Mouse (Mus musculus) hindbrain, embryonic 16.5 days (tissue): ENCODE data around the gene Cebpz. TPM values are rescaled to one million over a fixed set of nuclear protein-coding genes. Genes with fewer than 3 reads are reported as not detected.

Experiments
- ATAC-seq: fragments of 200-750 bp; cut with Nextera tagmentation; 2 replicates; pipeline ENCODE4 v1.8.0; 2017; ENCODE audit warnings: moderate TSS enrichment, moderate library complexity
- H3K27ac ChIP-seq: fragments of 300-500 bp; sonication (generic); 2 replicates; pipeline ENCODE4 v1.5.1; 2014; ENCODE audit warnings: low read depth, mild to moderate bottlenecking, control low read depth, low read length, moderate library complexity
- H3K27me3 ChIP-seq: fragments of 300-500 bp; sonication (generic); replicated peaks from 2 replicates; pipeline ENCODE4 v1.6.1; 2014; ENCODE audit warnings: low read length; ENCODE audit not compliant: control insufficient read depth, insufficient read depth
- H3K36me3 ChIP-seq: fragments of 300-500 bp; sonication (generic); 2 replicates; pipeline ENCODE4 v1.6.1; 2014; ENCODE audit warnings: mild to moderate bottlenecking, low read length, moderate library complexity, mixed read lengths; ENCODE audit not compliant: control insufficient read depth, insufficient read depth
- H3K4me1 ChIP-seq: fragments of 300-500 bp; sonication (generic); 2 replicates; pipeline ENCODE4 v1.6.1; 2014; ENCODE audit warnings: low read depth, low read length; ENCODE audit not compliant: control insufficient read depth, insufficient read depth
- H3K4me2 ChIP-seq: fragments of 300-500 bp; sonication (generic); 2 replicates; pipeline ENCODE4 v1.6.1; 2014; ENCODE audit warnings: mild to moderate bottlenecking, low read length, control low read depth, moderate library complexity
- H3K4me3 ChIP-seq: fragments of 300-500 bp; sonication (generic); 2 replicates; pipeline ENCODE4 v1.5.1; 2014; ENCODE audit warnings: mild to moderate bottlenecking, low read length, control low read depth, moderate library complexity
- H3K9ac ChIP-seq: fragments of 300-500 bp; sonication (generic); 2 replicates; pipeline ENCODE4 v1.6.1; 2014; ENCODE audit warnings: low read depth, mild to moderate bottlenecking, control low read depth, low read length, moderate library complexity
- H3K9me3 ChIP-seq: fragments of 300-500 bp; sonication (generic); 2 replicates; pipeline ENCODE4 v1.6.1; 2014; ENCODE audit warnings: mild to moderate bottlenecking, low read length, moderate library complexity; ENCODE audit not compliant: control insufficient read depth
- whole genome bisulfite sequencing: fragments of 180-500 bp; shearing (Covaris S2); extraction: QIAGEN DNeasy Blood & Tissue Kit; methylation state at CpG from one replicate; pipeline ENCODE4 v1.1.7; 2014; 5-methylcytosine and 5-hydroxymethylcytosine counted together
- polyA plus RNA-seq: library from polyadenylated mRNA; unstranded; fragments of >200 nt; fragmentation: Nextera tagmentation; extraction: Ambion mirVana; gene quantifications from 2 replicates; pipeline ENCODE4 v1.2.1, GENCODE M21; 2015

Gene Cebpz
- polyA plus RNA-seq, 1 experiment from 2014 or later: 29.7 TPM

- H3K4me2 ChIP-seq: no peak overlapping the region
- no peaks in the 10 kb centered on the region for H3K9me3 ChIP-seq
- no peak overlapping the region for H3K9ac ChIP-seq
- H3K4me3 ChIP-seq: no peak overlapping the region
- 87% methylated on average over 5 of the region's 5 CpGs for WGBS
- no peaks in the 10 kb centered on the region for H3K27me3 ChIP-seq
- H3K36me3 ChIP-seq: no peaks in the 10 kb centered on the region
- H3K4me1 ChIP-seq: 0 out of 2 replicates have a peak, but pooled peaks cover 3% of the 10 kb centered on the region
- no peak overlapping the region for H3K27ac ChIP-seq
- no peak for ATAC-seq
Measured at GRCm38 (mm10) chr17:78885286-78886065, 51.4 kb downstream of the Cebpz start.

DNA sequence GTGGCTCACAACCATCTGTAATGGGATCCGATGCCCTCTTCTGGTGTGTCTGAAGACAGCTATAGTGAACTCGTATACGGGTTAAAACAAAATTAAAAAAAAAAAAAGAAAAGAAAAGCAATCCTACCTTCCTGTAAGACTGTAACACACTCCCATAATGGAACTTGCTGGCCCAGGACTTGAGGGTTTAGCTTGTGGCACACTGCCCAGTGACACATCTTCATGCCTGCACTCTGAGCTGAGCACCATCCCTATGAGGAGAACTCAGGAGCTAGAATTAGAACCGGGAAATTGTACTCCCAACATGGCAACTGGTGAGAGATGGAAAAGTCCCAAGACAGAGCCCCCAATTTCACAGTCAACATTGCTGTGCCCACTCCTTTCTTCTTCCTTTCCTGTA lies 53.6 kb downstream of the Cebpz start:
- no peaks in the 10 kb centered on the region for H3K9me3 ChIP-seq
- no peak overlapping the region for H3K4me3 ChIP-seq
- no peak overlapping the region for H3K9ac ChIP-seq
- H3K4me2 ChIP-seq: no peak overlapping the region
- H3K36me3 ChIP-seq: no peaks in the 10 kb centered on the region
- H3K27ac ChIP-seq: no peak overlapping the region
- 88% methylated on average over 4 of the region's 4 CpGs for whole genome bisulfite sequencing
- H3K27me3 ChIP-seq: no peaks in the 10 kb centered on the region
- no peak for ATAC-seq
- H3K4me1 ChIP-seq: 0 out of 2 replicates have a peak, but pooled peaks cover 3% of the 10 kb centered on the region

GRCm38 (mm10) chr17:78882401-78883112 lies 54.3 kb downstream of the Cebpz start, which contains the start of gene Eif2ak2:
Gene Eif2ak2, minus strand, starts transcription at chr17:78882573.
- H3K9ac ChIP-seq: peak within 1 kb of the TSS; percentile 57
- no peaks in the 10 kb centered on the region for H3K9me3 ChIP-seq
- peak within 1 kb of the TSS; percentile 73 for H3K4me2 ChIP-seq
- 2% methylated on average over 28 of the region's 28 CpGs for WGBS
- H3K36me3 ChIP-seq: no peaks in the 10 kb centered on the region
- H3K27ac ChIP-seq: 0 out of 2 replicates have a peak within 1 kb of the TSS, but pooled peaks have one; percentile 37
- peak; percentile 94 for ATAC-seq
- no peaks in the 10 kb centered on the region for H3K27me3 ChIP-seq
- peak within 1 kb of the TSS; percentile 41 for H3K4me3 ChIP-seq
- 0 out of 2 replicates have a peak, but pooled peaks cover 3% of the 10 kb centered on the region for H3K4me1 ChIP-seq

DNA sequence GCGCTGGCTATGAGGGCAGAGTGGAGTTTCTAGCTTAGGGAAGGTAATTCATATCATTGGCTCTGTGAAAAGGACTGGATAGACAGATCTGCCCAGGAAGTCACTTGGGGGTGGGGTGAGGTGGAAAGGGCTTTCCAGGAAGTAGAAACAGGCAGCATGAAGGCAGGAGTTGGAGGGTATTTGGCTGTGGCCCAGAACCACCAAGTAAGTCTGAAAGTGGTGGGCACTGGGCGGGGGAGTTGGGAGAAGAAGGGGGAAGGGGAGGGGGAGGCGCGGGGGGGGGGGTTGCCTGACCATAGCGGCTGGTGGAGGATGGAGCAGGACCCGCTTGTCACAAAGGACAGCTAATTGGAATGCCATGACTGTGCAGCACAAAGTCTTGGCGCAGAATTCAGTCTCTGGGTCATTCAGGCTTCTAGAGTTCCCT lies 55.0 kb downstream of the Cebpz start:
- Histone ChIP-seq H3K4me1 (0 out of 2 replicates have a peak, but pooled peaks cover 3% of the 10 kb centered on the region), H3K36me3 (no peaks in the 10 kb centered on the region), H3K27ac (0 out of 2 replicates have a peak overlapping the region, but pooled peaks have one; percentile 37), H3K27me3 (no peaks in the 10 kb centered on the region), H3K4me2 (peak overlapping the region; percentile 73), H3K9me3 (no peaks in the 10 kb centered on the region), H3K4me3 (peak overlapping the region; percentile 41), H3K9ac (peak overlapping the region; percentile 57)
- ATAC-seq: peak; percentile 91
- 17% methylated on average over 4 of the region's 7 CpGs for WGBS

DNA sequence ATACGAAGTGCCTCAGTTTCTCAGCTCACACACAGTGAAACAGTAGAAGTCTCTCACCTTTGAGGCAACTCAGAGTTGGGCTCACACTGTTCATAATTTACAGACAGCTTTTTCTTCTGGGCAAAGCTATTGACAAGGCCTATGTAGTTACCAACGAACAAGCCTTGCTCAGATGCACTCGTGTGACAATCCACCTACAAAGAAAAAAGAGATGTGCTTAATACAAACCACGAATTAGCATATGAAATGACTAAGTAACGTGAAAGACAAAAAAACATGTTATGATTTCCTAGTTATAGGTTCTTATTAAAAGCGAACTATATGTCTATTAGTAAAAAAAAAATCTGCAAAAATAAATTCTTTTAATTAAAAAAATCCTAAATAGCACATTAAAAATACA lies 63.0 kb downstream of the Cebpz start:
- Histone ChIP-seq H3K9me3 (no peaks in the 10 kb centered on the region), H3K4me3 (no peak overlapping the region), H3K27me3 (no peaks in the 10 kb centered on the region), H3K9ac (no peak overlapping the region), H3K36me3 (no peaks in the 10 kb centered on the region), H3K4me1 (no peaks in the 10 kb centered on the region), H3K27ac (no peak overlapping the region), H3K4me2 (no peak overlapping the region)
- WGBS: 89% methylated on average over 6 of the region's 6 CpGs
- no peak for ATAC-seq

Other genes with a start within 250 kb of the Cebpz start
- gene Strn, start 199.9 kb downstream of the Cebpz start, polyA plus RNA-seq: 4.3 and 5.8 TPM in 2 replicates
- 16.9 and 21.8 TPM in 2 replicates for gene Heatr5b, start 101.7 kb downstream of the Cebpz start, polyA plus RNA-seq
- gene Gpatch11, start 101.5 kb downstream of the Cebpz start, polyA plus RNA-seq: 54.4 and 56.9 TPM in 2 replicates
- gene Eif2ak2, start 54.5 kb downstream of the Cebpz start, polyA plus RNA-seq: 3.0 and 3.3 TPM in 2 replicates
- 0.36 TPM in 1 of 2 replicates, not detected in the other for gene Sult6b1, start 30.1 kb downstream of the Cebpz start, polyA plus RNA-seq
- 105 and 127 TPM in 2 replicates for gene Cebpzos, start 20.6 kb downstream of the Cebpz start, polyA plus RNA-seq
- 63.9 and 65.9 TPM in 2 replicates for gene Ndufaf7, start 70 bp upstream of the Cebpz start, polyA plus RNA-seq
- 11.0 and 15.0 TPM in 2 replicates for gene Prkd3, start 83.8 kb upstream of the Cebpz start, polyA plus RNA-seq
- gene Qpct, start 114.8 kb upstream of the Cebpz start, polyA plus RNA-seq: 25.9 and 32.9 TPM in 2 replicates